Mouse (Mus musculus) lung, postnatal 0 days (tissue): Measurements from ENCODE around the gene Kif28. TPM values are rescaled to one million over a fixed set of nuclear protein-coding genes. Genes with fewer than 3 reads are reported as not detected.
"Not testable (repeated sequence)": the region's sequence is repeated elsewhere in the genome, so short reads cannot be mapped to it uniquely, and the experiment has no call there.

ENCODE experiments used
- ATAC-seq: fragments of 200-750 bp; cut with Nextera tagmentation; 2 replicates; pipeline ENCODE4 v1.8.0; 2017; ENCODE audit warnings: moderate library complexity
- DNase-seq: peaks from one replicate; pipeline ENCODE4 v3.0.0-alpha.2; 2016; ENCODE audit warnings: low spot score
- H3K27ac ChIP-seq: fragments of 300-500 bp; sonication (generic); 2 replicates; pipeline ENCODE4 v1.5.1; 2014; ENCODE audit warnings: antibody characterized with exemption, mild to moderate bottlenecking, low read length, mixed read lengths
- H3K27me3 ChIP-seq: fragments of 300-500 bp; sonication (generic); replicated peaks from 2 replicates; pipeline ENCODE4 v1.6.1; 2014; ENCODE audit warnings: low read length, mixed read lengths; ENCODE audit not compliant: insufficient read depth
- H3K36me3 ChIP-seq: fragments of 300-500 bp; sonication (generic); 2 replicates; pipeline ENCODE4 v1.6.1; 2014; ENCODE audit warnings: low read length, mixed read lengths; ENCODE audit not compliant: insufficient read depth
- H3K4me1 ChIP-seq: fragments of 300-500 bp; sonication (generic); 2 replicates; pipeline ENCODE4 v1.6.1; 2014; ENCODE audit warnings: antibody characterized with exemption, low read depth, low read length, mixed read lengths; ENCODE audit not compliant: insufficient read depth
- H3K4me2 ChIP-seq: fragments of 300-500 bp; sonication (generic); replicated peaks from 2 replicates; pipeline ENCODE4 v1.6.1; 2014; ENCODE audit warnings: low read depth, mild to moderate bottlenecking, low read length, moderate library complexity, mixed read lengths
- H3K4me3 ChIP-seq: fragments of 300-500 bp; sonication (generic); 2 replicates; pipeline ENCODE4 v1.5.1; 2014; ENCODE audit warnings: low read depth, low read length
- H3K9ac ChIP-seq: fragments of 300-500 bp; sonication (generic); replicated peaks from 2 replicates; pipeline ENCODE4 v1.6.1; 2014; ENCODE audit warnings: low read depth, mild to moderate bottlenecking
- H3K9me3 ChIP-seq: fragments of 300-500 bp; sonication (generic); 2 replicates; pipeline ENCODE4 v1.6.1; 2016; ENCODE audit warnings: low read length, mixed read lengths
- CTCF ChIP-seq: IDR thresholded peaks from 2 replicates; pipeline ENCODE4 v1.5.1; 2016; ENCODE audit warnings: antibody characterized with exemption, mild to moderate bottlenecking
- EP300 ChIP-seq: IDR thresholded peaks from 2 replicates; pipeline ENCODE4 v1.6.1; 2016; ENCODE audit warnings: antibody characterized with exemption, mild to moderate bottlenecking, control low read depth
- WGBS: fragments of 180-500 bp; shearing (Covaris S2); extraction: QIAGEN DNeasy Blood & Tissue Kit; methylation state at CpG from one replicate; pipeline ENCODE4 v1.1.7; 2014; 5-methylcytosine and 5-hydroxymethylcytosine counted together
- polyA plus RNA-seq: library from polyadenylated mRNA; unstranded; fragments of >200 nt; fragmentation: Nextera tagmentation; extraction: Ambion mirVana; gene quantifications from 2 replicates; pipeline ENCODE4 v1.2.1, GENCODE M21; 2015

Gene Kif28
- polyA plus RNA-seq, 1 experiment from 2014 or later, result not detected

GRCm38 (mm10) chr1:179687966-179688365 is 57.1 kb downstream of the Kif28 start:
- Histone ChIP-seq H3K9ac (no peak overlapping the region), H3K27me3 (no peaks in the 10 kb centered on the region), H3K36me3 (0 out of 2 replicates have a peak, but pooled peaks cover 12% of the 10 kb centered on the region), H3K27ac (no peak overlapping the region), H3K9me3 (no peaks in the 10 kb centered on the region), H3K4me2 (no peak overlapping the region), H3K4me3 (no peak overlapping the region), H3K4me1 (no peaks in the 10 kb centered on the region)
- 97% methylated on average over 3 of the region's 3 CpGs for WGBS
- ATAC-seq (no peak), DNase-seq (no peak)
- no peak for TF ChIP-seq EP300
- TF ChIP-seq CTCF, result no peak

GRCm38 (mm10) chr1:179687305-179687704 is 57.8 kb downstream of the Kif28 start:
- Histone ChIP-seq H3K36me3 (0 out of 2 replicates have a peak, but pooled peaks cover 14% of the 10 kb centered on the region), H3K9ac (no peak overlapping the region), H3K9me3 (no peaks in the 10 kb centered on the region), H3K4me2 (no peak overlapping the region), H3K4me1 (no peaks in the 10 kb centered on the region), H3K27ac (no peak overlapping the region), H3K27me3 (no peaks in the 10 kb centered on the region), H3K4me3 (no peak overlapping the region)
- ATAC-seq (no peak), DNase-seq (no peak)
- 73% methylated on average over 1 of the region's 1 CpGs for WGBS
- TF ChIP-seq CTCF (no peak), EP300 (no peak)

- Histone ChIP-seq H3K9me3 (no peaks in the 10 kb centered on the region), H3K36me3 (0 out of 2 replicates have a peak, but pooled peaks cover 15% of the 10 kb centered on the region), H3K27me3 (no peaks in the 10 kb centered on the region), H3K9ac (no peak overlapping the region), H3K27ac (no peak overlapping the region), H3K4me3 (no peak overlapping the region), H3K4me1 (no peaks in the 10 kb centered on the region), H3K4me2 (no peak overlapping the region)
- WGBS, result 63% methylated on average over 5 of the region's 5 CpGs
- no peak for ATAC-seq
- DNase-seq, result no peak
- TF ChIP-seq CTCF, result no peak
- TF ChIP-seq EP300, result no peak
Observed at GRCm38 (mm10) chr1:179686781-179687180, 58.3 kb downstream of the Kif28 start.

DNA sequence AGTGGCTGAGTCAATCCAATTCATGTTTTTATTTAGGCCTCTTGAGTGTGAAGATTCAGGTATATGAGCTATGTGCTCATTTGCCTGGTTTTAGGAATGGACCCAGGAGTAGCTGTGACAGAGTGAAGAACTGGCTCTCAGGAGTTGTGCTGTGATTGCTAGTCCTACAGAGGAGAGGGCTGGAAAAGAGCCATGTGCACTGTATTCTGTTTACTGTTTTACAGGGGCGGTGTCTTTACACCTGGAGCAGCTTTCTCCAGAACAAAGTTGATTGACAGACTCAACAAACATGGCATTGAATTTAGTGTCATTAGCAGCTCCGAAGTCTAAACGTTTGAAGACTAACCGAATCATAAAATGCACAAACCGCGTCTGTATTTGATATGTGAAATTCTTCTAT is 58.7 kb downstream of the Kif28 start:
- Histone ChIP-seq H3K4me3 (no peak overlapping the region), H3K9me3 (no peaks in the 10 kb centered on the region), H3K27ac (no peak overlapping the region), H3K4me1 (no peaks in the 10 kb centered on the region), H3K27me3 (no peaks in the 10 kb centered on the region), H3K4me2 (no peak overlapping the region), H3K9ac (no peak overlapping the region), H3K36me3 (0 out of 2 replicates have a peak, but pooled peaks cover 15% of the 10 kb centered on the region)
- ATAC-seq (no peak), DNase-seq (no peak)
- no peak for TF ChIP-seq CTCF
- TF ChIP-seq EP300, result no peak
- 84% methylated on average over 6 of the region's 6 CpGs for WGBS

DNA sequence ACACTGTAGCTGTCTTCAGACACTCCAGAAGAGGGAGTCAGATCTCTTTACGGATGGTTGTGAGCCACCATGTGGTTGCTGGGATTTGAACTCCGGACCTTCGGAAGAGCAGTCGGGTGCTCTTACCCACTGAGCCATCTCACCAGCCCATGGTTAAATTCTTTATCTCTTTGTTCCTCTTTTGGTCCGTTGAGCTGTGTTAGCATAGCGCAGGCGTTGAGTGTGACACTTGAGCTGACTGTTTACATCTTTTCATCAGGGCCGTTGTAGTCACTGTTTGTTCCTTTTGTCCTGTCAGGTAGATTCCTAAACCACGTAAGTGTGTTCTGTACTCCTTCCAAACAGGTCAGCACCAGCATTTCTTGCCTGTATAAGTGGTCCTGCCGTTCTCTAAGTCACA is 62.3 kb downstream of the Kif28 start:
- not testable (repeated sequence) for ATAC-seq, H3K4me1 ChIP-seq, H3K4me3 ChIP-seq, DNase-seq, H3K9ac ChIP-seq, H3K27ac ChIP-seq, H3K4me2 ChIP-seq, H3K9me3 ChIP-seq, H3K27me3 ChIP-seq
- 73% methylated on average over 9 of the region's 10 CpGs for WGBS
- 0 out of 2 replicates have a peak, but pooled peaks cover 15% of the 10 kb centered on the region for H3K36me3 ChIP-seq

DNA sequence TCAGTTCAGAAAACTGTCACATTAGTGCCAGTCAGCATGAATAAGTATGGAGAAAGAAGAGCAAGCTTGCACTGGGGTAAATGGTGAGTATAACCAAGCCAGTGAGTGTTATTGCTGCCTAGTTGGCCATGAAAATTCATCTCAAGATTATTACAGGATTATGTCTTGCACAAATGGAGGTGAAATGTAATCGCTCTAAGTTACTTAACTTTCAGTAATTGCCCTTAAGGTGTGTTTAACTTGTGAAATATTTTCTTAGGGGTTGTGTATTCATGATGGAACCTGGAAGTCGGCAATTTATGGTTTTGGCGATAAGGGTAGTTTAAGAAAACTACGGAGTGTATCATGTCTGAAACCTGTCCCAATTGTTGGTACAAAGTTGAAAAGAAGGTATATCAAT is 65.7 kb downstream of the Kif28 start:
- Histone ChIP-seq H3K27ac (no peak overlapping the region), H3K9ac (no peak overlapping the region), H3K9me3 (no peaks in the 10 kb centered on the region), H3K27me3 (no peaks in the 10 kb centered on the region), H3K36me3 (0 out of 2 replicates have a peak, but pooled peaks cover 3% of the 10 kb centered on the region), H3K4me2 (no peak overlapping the region), H3K4me3 (no peak overlapping the region), H3K4me1 (no peaks in the 10 kb centered on the region)
- 92% methylated on average over 4 of the region's 4 CpGs for WGBS
- ATAC-seq, result no peak
- DNase-seq, result no peak
- TF ChIP-seq EP300 (no peak), CTCF (no peak)

DNA sequence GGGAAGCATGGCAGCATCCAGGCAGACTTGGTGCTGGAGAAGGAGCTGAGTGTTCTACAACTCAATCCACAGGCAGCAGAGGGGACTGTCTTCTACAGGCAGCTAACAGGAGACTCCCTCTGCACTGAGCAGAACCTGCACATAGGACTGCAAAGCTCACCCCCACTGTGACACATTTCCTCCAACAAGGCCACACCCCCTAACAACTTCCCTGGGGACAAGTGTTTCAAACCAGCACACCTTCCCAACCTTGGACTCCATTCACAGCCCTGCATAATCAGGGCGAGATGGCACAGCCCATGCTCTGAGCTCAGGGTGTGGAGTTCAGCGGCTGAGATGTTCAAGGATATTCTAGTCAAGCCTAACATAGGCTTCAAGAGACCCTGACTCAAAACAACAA is 68.0 kb downstream of the Kif28 start:
- no peak for TF ChIP-seq EP300
- Histone ChIP-seq H3K36me3 (no peaks in the 10 kb centered on the region), H3K9me3 (no peaks in the 10 kb centered on the region), H3K4me2 (no peak overlapping the region), H3K27ac (no peak overlapping the region), H3K27me3 (no peaks in the 10 kb centered on the region), H3K9ac (no peak overlapping the region), H3K4me3 (no peak overlapping the region), H3K4me1 (no peaks in the 10 kb centered on the region)
- no peak for ATAC-seq
- DNase-seq, result no peak
- WGBS, result 88% methylated on average over 2 of the region's 2 CpGs
